8 mouse cellular contexts compared by ENCODE assay signal in the genomic region with DNA sequence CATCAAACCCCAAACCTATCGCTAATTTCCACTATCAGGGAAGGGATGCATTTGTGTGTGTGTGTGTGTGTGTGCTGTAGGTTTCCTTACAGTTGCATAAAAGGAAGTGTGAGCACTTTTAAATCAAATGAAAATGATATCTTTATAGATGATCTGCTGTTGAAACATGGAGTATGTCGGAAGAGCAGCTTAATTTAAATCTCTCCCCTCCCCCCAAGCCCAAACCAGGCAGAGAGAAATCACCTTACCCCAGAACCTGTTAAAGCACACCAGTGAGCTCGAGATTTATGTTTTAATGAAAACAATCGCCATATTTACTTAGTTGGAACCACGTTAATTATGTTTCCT. TPM values are rescaled to one million over a fixed set of nuclear protein-coding genes. Genes with fewer than 3 reads are reported as not detected.
A peak's percentile ranks its signal among the peaks of the same experiment; 100 is the strongest.
DNase-seq lines count a peak whose midpoint lies in the region; ATAC-seq and TF ChIP-seq lines count a peak whose summit lies in the region.

No protein-coding gene starts in this region.

- TF ChIP-seq POLR2A in liver, adult 2 months (IDR thresholded peaks at IDR 0.05; ENCODE audit: extremely low read depth, insufficient read depth, low read length), result no peak
- TF ChIP-seq POLR2A in myocyte (IDR thresholded peaks at IDR 0.05; ENCODE audit: insufficient read length, low read depth), result no peak

- no peaks in the 10 kb centered on the region for H3K27me3 ChIP-seq in liver, adult 2 months (ENCODE audit: control insufficient read depth, insufficient read depth, low read length)
- H3K27me3 ChIP-seq in hindbrain, embryonic 15.5 days, result no peaks in the 10 kb centered on the region
- no peaks in the 10 kb centered on the region for H3K27me3 ChIP-seq in myocyte (ENCODE audit: control insufficient read depth, insufficient read depth, insufficient read length)

- TF ChIP-seq CTCF in liver, adult 2 months (IDR thresholded peaks at IDR 0.05; ENCODE audit: low read depth, low read length), result no peak

- H3K9ac ChIP-seq in liver, adult 2 months (ENCODE audit: low read depth, low read length), result peak overlapping the region; percentile 49
- peak overlapping the region; percentile 85 for H3K9ac ChIP-seq in hindbrain, embryonic 15.5 days

- 25% methylated on average over 5 of the region's 5 CpGs for WGBS in liver, adult 2 months
- WGBS in hindbrain, embryonic 15.5 days, result 6% methylated on average over 5 of the region's 5 CpGs

- no peaks in the 10 kb centered on the region for H3K9me3 ChIP-seq in hindbrain, embryonic 15.5 days

- H3K4me2 ChIP-seq in hindbrain, embryonic 15.5 days, result peak overlapping the region; percentile 92
- H3K4me2 ChIP-seq in myocyte (ENCODE audit: low read depth), result peak overlapping the region; percentile 83

- no peak for DNase-seq in liver, adult 2 months (ENCODE audit: extremely low read depth, low read depth, low spot score)
- no peak for DNase-seq in liver
- no peak for DNase-seq in right cerebral cortex, adult 2 months (ENCODE audit: low spot score in 2 of 2)
- DNase-seq in urinary bladder, postnatal 14 days (ENCODE audit: low spot score), result no peak
- DNase-seq in spleen, postnatal 14 days (ENCODE audit: low spot score in 2 of 2), result no peak

- H3K27ac ChIP-seq in liver, adult 2 months (replicated peaks; ENCODE audit: insufficient read depth, low read depth, low read length), result no peak overlapping the region
- H3K27ac ChIP-seq in brown adipose tissue, adult 24 weeks (replicated peaks; ENCODE audit: low read depth, low read length), result peak overlapping the region; percentile 93
- peak overlapping the region; percentile 98 for H3K27ac ChIP-seq in hindbrain, embryonic 15.5 days (replicated peaks)

- no peaks in the 10 kb centered on the region; the same call in 1 of the 2 replicates for H3K79me2 ChIP-seq in liver, adult 2 months (ENCODE audit: control insufficient read depth, insufficient read depth, low read length)
- H3K79me2 ChIP-seq in myocyte (ENCODE audit: control insufficient read depth, insufficient read depth), result peaks cover 58% of the 10 kb centered on the region

- ATAC-seq in hindbrain, embryonic 15.5 days (ENCODE audit: low FRiP score, low read depth), result no peak

- H3K4me3 ChIP-seq in liver, adult 2 months (ENCODE audit: insufficient read depth, low read depth, low read length), result peak overlapping the region; percentile 73
- peak overlapping the region; percentile 92 for H3K4me3 ChIP-seq in brown adipose tissue, adult 24 weeks (ENCODE audit: insufficient read depth, low read depth, low read length)
- peak overlapping the region; percentile 73 for H3K4me3 ChIP-seq in hindbrain, embryonic 15.5 days
- H3K4me3 ChIP-seq in myocyte, result peak overlapping the region; percentile 83

- H3ac ChIP-seq in myocyte (ENCODE audit: control insufficient read depth, insufficient read length), result peak overlapping the region; percentile 59

- H3K4me1 ChIP-seq in liver, adult 2 months (ENCODE audit: control insufficient read depth, insufficient read depth, low read length), result 0 out of 2 replicates have a peak, but pooled peaks cover 2% of the 10 kb centered on the region
- no peaks in the 10 kb centered on the region for H3K4me1 ChIP-seq in brown adipose tissue, adult 24 weeks (ENCODE audit: control insufficient read depth, insufficient read depth, insufficient read length, low read length)
- H3K4me1 ChIP-seq in hindbrain, embryonic 15.5 days (replicated peaks), result peaks cover 22% of the 10 kb centered on the region; the same call in 1 of the 2 replicates

- H3K36me3 ChIP-seq in liver, adult 2 months (ENCODE audit: control insufficient read depth, insufficient read depth, low read length), result peaks cover 5% of the 10 kb centered on the region; the same call in 1 of the 2 replicates
- H3K36me3 ChIP-seq in hindbrain, embryonic 15.5 days, result 0 out of 2 replicates have a peak, but pooled peaks cover 4% of the 10 kb centered on the region
- peaks cover 6% of the 10 kb centered on the region for H3K36me3 ChIP-seq in myocyte (ENCODE audit: control insufficient read depth, insufficient read depth)

TF ChIP-seq in myocyte, 11 proteins besides CTCF, POLR2A, EP300 and RAD21:
- TF ChIP-seq SRF (IDR thresholded peaks at IDR 0.05; ENCODE audit: control insufficient read depth, insufficient read length, low read depth), result no peak
- TF ChIP-seq POLR2AphosphoS2 (IDR thresholded peaks at IDR 0.05; ENCODE audit: insufficient read length, low read depth), result no peak
- TF ChIP-seq MYOD1 (IDR thresholded peaks at IDR 0.05; ENCODE audit: control insufficient read depth in 1 of 3, insufficient read length in 2 of 3, low read depth in 2 of 3), result no peak
- TF ChIP-seq TCF3 (IDR thresholded peaks at IDR 0.05; ENCODE audit: insufficient read length, low read depth), result no peak
- no peak for TF ChIP-seq USF1 (IDR thresholded peaks at IDR 0.05; ENCODE audit: low read depth)
- no peak for TF ChIP-seq MYOG (IDR thresholded peaks at IDR 0.05; ENCODE audit: control insufficient read depth in 1 of 3, insufficient read depth in 1 of 3, insufficient read length in 2 of 3, low read depth in 2 of 3)
- no peak for TF ChIP-seq REST (IDR thresholded peaks at IDR 0.05; ENCODE audit: insufficient read depth, insufficient read length)
- TF ChIP-seq CEBPB (IDR thresholded peaks at IDR 0.05; ENCODE audit: insufficient read depth, poor library complexity, severe bottlenecking), result no peak

RNA-seq across cellular contexts. Expression of a gene that starts 2.2 kb away (rescaled TPM):
- total RNA-seq in liver, adult 2 months (2014; rRNA removed), result 9.4 and 10.9 TPM in 2 replicates
- 5.0 and 5.9 TPM in 2 replicates for polyA plus RNA-seq in liver, adult 2 months (2012; rRNA removed)
- 26.8 and 52.5 TPM in 2 replicates for polyA plus RNA-seq in brown adipose tissue, adult 24 weeks (2012; ENCODE audit: insufficient read depth, insufficient read length, missing spikeins)
- 82.1 and 85.4 TPM in 2 replicates for polyA plus RNA-seq in hindbrain, embryonic 15.5 days (2015; fragmentation: Nextera tagmentation; extraction: Ambion mirVana)
- 22.1 TPM for polyA plus RNA-seq in myocyte (2012; fragmentation: generic; extraction: Trizol)
